Mouse (Mus musculus) erythroblast, embryonic 14.5 days (primary cell): Measurements from ENCODE around the gene Fam178b. TPM values are rescaled to one million over a fixed set of nuclear protein-coding genes. Genes with fewer than 3 reads are reported as not detected.

ENCODE experiments used
- H3K27me3 ChIP-seq: 2 replicates; pipeline ENCODE4 v1.6.1; 2012; ENCODE audit warnings: inconsistent platforms; ENCODE audit not compliant: control insufficient read depth
- H3K36me3 ChIP-seq: 2 replicates; pipeline ENCODE4 v1.6.1; 2012; ENCODE audit warnings: mild to moderate bottlenecking, inconsistent platforms; ENCODE audit not compliant: control insufficient read depth
- H3K4me1 ChIP-seq: 2 replicates; pipeline ENCODE4 v1.6.1; 2012; ENCODE audit warnings: inconsistent platforms; ENCODE audit not compliant: control insufficient read depth
- H3K4me3 ChIP-seq: replicated peaks from 2 replicates; pipeline ENCODE3; 2012; ENCODE audit warnings: moderate library complexity, mild to moderate bottlenecking, inconsistent platforms
- H3K9me3 ChIP-seq: 2 replicates; pipeline ENCODE4 v1.6.1; 2012; ENCODE audit warnings: low read length, inconsistent platforms, mixed read lengths; ENCODE audit not compliant: control insufficient read depth
- GATA1 ChIP-seq: IDR thresholded peaks from 2 replicates; pipeline ENCODE4 v1.6.1; 2012; ENCODE audit warnings: low read length, inconsistent platforms, mixed read lengths
- TAL1 ChIP-seq: IDR thresholded peaks from 3 replicates; pipeline ENCODE4 v1.6.1; 2012; ENCODE audit warnings: low read length, inconsistent platforms, mixed read lengths
- polyA plus RNA-seq: library from polyadenylated mRNA; stranded (reverse); fragments of >175 nt; gene quantifications from 2 replicates; pipeline ENCODE4 v1.2.3, GENCODE M21; 2012

Fam178b gene
- polyA plus RNA-seq, 1 experiment: 0.04 TPM

DNA sequence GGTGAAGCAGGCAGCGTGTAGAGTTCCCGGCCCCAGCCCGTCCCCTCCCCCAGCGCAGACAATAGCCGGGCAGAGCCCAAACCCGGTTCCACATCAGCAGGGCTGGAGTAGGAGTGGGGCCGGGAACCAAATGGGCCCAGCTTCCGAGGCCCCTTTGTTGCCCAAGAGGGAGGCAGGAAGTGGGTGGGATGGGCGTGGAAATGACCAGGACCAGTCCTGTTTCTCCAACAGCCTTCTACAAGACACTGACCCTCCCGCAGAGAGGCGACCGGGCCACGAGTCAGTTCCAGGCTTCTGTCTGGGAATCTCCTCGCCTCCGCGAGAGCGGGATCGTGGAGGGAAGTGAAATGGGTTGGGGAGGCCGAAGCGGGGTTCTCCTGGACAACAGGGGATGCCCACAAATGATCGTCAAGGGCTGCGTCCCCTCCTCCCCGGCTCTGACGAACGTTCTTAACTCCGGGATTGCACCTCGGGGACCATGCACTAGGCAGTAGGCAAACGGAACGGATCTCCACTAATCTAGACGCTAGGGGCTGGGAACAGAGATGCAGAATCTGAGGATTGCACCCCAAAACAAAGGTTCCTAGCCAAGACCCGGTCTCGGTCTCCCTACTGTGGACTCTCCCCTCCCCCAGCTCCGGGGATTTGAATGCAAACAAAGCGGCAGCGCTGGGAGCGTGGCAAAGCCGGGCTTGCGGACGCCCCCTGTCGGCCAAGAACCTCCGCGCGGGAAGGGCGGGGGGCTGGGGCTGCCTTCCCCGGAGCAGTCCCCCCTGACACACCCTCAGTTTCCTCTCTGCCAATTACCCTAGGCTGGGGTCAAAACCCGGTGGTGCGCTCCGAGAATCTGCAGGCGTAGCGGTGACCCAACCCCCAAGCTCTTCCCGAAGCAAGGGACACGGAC lies 126.2 kb downstream of the Fam178b start:
- Histone ChIP-seq H3K9me3 (no peaks in the 10 kb centered on the region; the same call in 1 of the 2 replicates), H3K4me1 (peaks cover 15% of the 10 kb centered on the region), H3K27me3 (peaks cover 88% of the 10 kb centered on the region), H3K4me3 (peak overlapping the region; percentile 55), H3K36me3 (peaks cover 5% of the 10 kb centered on the region; the same call in 1 of the 2 replicates)
- TF ChIP-seq GATA1 (no peak), TAL1 (no peak)

GRCm38 (mm10) chr1:36555798-36556395 lies 127.1 kb downstream of the Fam178b start:
- TF ChIP-seq GATA1: no peak
- no peak for TF ChIP-seq TAL1

GRCm38 (mm10) chr1:36554633-36555399 lies 128.2 kb downstream of the Fam178b start:
- H3K4me3 ChIP-seq: no peak overlapping the region
- no peak for TF ChIP-seq TAL1
- no peak for TF ChIP-seq GATA1
- no peaks in the 10 kb centered on the region; the same call in 1 of the 2 replicates for H3K9me3 ChIP-seq
- H3K36me3 ChIP-seq: peaks cover 12% of the 10 kb centered on the region; the same call in 1 of the 2 replicates
- peaks cover 70% of the 10 kb centered on the region for H3K27me3 ChIP-seq
- peaks cover 15% of the 10 kb centered on the region for H3K4me1 ChIP-seq

More at GRCm38 (mm10) chr1:36555798-36556395, 127.1 kb downstream of the Fam178b start:
- peaks cover 80% of the 10 kb centered on the region for H3K27me3 ChIP-seq
- peaks cover 8% of the 10 kb centered on the region; the same call in 1 of the 2 replicates for H3K36me3 ChIP-seq
- H3K4me1 ChIP-seq: peaks cover 15% of the 10 kb centered on the region
- H3K9me3 ChIP-seq: no peaks in the 10 kb centered on the region; the same call in 1 of the 2 replicates
- H3K4me3 ChIP-seq: peak overlapping the region; percentile 26

DNA sequence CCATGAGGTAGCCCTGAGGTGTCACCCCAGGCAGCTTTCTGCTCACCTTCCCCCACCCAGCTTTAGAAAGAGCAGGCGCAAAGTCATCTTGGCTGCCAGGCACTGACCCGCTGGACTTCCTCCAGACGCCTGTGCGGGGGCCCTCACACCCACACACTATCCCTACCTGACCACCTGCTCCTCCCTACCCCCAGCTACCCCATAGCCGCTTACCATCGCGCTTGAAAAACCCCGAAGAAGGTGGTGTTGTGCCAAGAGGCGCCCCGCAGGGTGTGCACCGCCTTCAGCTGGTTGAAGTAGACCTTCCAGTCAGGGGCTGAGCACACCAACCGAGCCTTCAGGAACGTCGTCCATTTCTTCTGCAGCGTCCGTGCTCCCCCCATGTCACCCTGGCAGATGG lies 130.5 kb downstream of the Fam178b start:
- peaks cover 10% of the 10 kb centered on the region for H3K4me1 ChIP-seq
- peaks cover 14% of the 10 kb centered on the region; the same call in 1 of the 2 replicates for H3K36me3 ChIP-seq
- TF ChIP-seq TAL1 (no peak), GATA1 (no peak)
- H3K4me3 ChIP-seq: no peak overlapping the region
- peaks cover 46% of the 10 kb centered on the region for H3K27me3 ChIP-seq
- H3K9me3 ChIP-seq: no peaks in the 10 kb centered on the region; the same call in 1 of the 2 replicates

- no peak for TF ChIP-seq GATA1
- TF ChIP-seq TAL1: no peak
- H3K27me3 ChIP-seq: peaks cover 40% of the 10 kb centered on the region
Observed at GRCm38 (mm10) chr1:36551904-36552303, 131.1 kb downstream of the Fam178b start.

DNA sequence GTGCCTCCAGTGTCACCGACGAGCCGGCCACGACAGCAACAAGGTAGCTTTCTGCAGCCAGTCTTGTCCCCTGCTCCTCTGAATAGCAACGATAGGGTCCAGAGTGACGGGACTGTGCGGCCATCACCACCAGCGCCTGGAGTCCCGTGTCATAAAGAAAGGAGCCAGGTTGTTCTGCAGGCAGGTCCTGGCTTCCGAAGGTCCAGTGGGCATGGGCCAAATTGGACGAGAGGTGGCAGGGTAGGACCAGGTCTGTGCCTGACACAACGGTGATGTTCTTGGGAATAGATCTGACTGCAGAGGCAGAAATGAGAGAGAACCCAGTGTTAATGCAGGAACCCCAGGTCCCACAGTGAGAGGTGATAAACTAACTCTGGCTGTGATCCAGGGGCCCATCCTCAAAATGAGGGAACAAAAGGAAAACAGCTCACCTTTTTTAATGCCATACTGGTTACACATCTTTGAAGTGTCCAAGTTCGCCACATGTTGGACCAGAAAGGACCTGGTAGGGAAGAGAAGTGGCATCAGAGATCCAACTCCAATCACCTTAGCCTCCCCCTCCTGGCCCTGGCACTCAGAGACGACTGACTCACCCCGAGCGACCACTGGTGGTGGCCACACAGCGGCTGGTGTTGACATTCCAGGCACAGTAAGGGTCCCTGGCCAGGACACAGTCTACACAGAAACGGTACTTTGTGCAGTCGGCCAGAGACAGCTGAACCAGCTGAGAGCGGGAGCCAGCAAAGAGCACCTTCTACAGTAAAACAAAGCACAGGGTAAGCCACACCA lies 132.7 kb downstream of the Fam178b start:
- H3K9me3 ChIP-seq: no peaks in the 10 kb centered on the region
- H3K27me3 ChIP-seq: peaks cover 24% of the 10 kb centered on the region
- TF ChIP-seq TAL1 (no peak), GATA1 (no peak)
- peaks cover 14% of the 10 kb centered on the region; the same call in 1 of the 2 replicates for H3K36me3 ChIP-seq
- peaks cover 21% of the 10 kb centered on the region for H3K4me1 ChIP-seq
- H3K4me3 ChIP-seq: no peak overlapping the region

More at GRCm38 (mm10) chr1:36551904-36552303, 131.1 kb downstream of the Fam178b start:
- Histone ChIP-seq H3K36me3 (peaks cover 14% of the 10 kb centered on the region; the same call in 1 of the 2 replicates), H3K4me1 (peaks cover 10% of the 10 kb centered on the region), H3K9me3 (no peaks in the 10 kb centered on the region; the same call in 1 of the 2 replicates), H3K4me3 (no peak overlapping the region)

- H3K36me3 ChIP-seq: peaks cover 14% of the 10 kb centered on the region; the same call in 1 of the 2 replicates
- peaks cover 21% of the 10 kb centered on the region for H3K4me1 ChIP-seq
- H3K4me3 ChIP-seq: no peak overlapping the region
- no peak for TF ChIP-seq GATA1
- TF ChIP-seq TAL1: no peak
- H3K27me3 ChIP-seq: peaks cover 16% of the 10 kb centered on the region
- no peaks in the 10 kb centered on the region for H3K9me3 ChIP-seq
Observed at GRCm38 (mm10) chr1:36549491-36549890, 133.5 kb downstream of the Fam178b start.

DNA sequence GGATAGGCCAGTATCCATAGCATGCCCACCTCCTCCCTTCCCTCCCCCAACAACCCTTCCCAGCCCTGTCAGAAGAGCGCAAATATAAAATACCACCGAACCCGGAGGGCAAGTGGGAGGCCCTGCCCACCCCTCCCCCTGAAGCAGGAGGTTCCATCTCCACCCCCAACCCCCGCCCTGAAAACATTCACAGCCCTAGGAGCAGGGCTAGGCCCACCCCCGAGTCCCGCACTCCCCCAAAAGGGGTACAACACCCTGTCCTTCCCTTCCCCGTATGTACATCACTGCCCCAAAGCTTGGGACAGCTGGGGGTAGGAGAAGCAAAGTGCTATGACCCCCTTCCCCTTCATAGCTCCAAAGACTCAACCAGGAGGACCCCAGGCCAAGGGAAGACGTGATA lies 134.2 kb downstream of the Fam178b start:
- no peak overlapping the region for H3K4me3 ChIP-seq
- peaks cover 9% of the 10 kb centered on the region for H3K27me3 ChIP-seq
- H3K4me1 ChIP-seq: peaks cover 21% of the 10 kb centered on the region
- no peak for TF ChIP-seq TAL1
- TF ChIP-seq GATA1: no peak
- H3K9me3 ChIP-seq: no peaks in the 10 kb centered on the region
- H3K36me3 ChIP-seq: peaks cover 14% of the 10 kb centered on the region; the same call in 1 of the 2 replicates
